Mouse (Mus musculus) heart, postnatal 10 days (tissue): ENCODE results near the gene Atp7a. TPM values are rescaled to one million over a fixed set of nuclear protein-coding genes. Genes with fewer than 3 reads are reported as not detected.

Experiments used
- DNase-seq, 2 experiments: peaks; one replicate each; pipeline ENCODE4 v3.0.0; 2021
- intact Hi-C: fragments of 180-260 bp; cut with DNase I; formaldehyde crosslinking; loops from one replicate; pipeline ENCODE4 v1.15.1; 2025
- total RNA-seq, 2 experiments: library from RNA; stranded (reverse); gene quantifications; 2 replicates each; pipeline ENCODE4 v1.2.3; 2021

Gene Atp7a
- total RNA-seq, 2 experiments from 2014 or later: 12.5 to 13.5 TPM

DNA sequence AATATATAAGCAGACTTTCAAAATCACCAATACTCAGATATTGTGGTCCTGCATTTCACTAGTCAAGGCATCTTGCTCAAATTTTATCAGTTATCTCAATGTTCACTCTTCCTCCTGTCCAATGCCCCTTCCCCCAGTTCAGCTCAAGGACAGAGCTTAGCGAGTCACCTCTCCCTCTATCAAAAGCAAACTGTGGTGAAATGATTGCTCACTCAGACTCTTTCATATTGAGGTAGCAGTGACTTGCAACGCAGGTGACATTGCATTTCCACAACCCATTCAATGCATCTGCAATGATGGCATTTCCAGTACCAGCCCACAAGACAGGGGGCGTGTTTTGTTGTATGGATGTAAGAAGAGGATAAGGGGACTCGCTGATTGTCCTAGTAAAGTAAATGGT lies 128.8 kb downstream of the Atp7a start:
- intact Hi-C loops: no loop called here

GRCm38 (mm10) chrX:106163995-106164394 lies 136.9 kb downstream of the Atp7a start:
- intact Hi-C loops: no loop called here
- DNase-seq: no peak

More for the DNA sequence above, 128.8 kb downstream of the Atp7a start:
- no peak for DNase-seq

GRCm38 (mm10) chrX:106164555-106164954 lies 137.5 kb downstream of the Atp7a start:
- intact Hi-C loops: no loop called here

DNA sequence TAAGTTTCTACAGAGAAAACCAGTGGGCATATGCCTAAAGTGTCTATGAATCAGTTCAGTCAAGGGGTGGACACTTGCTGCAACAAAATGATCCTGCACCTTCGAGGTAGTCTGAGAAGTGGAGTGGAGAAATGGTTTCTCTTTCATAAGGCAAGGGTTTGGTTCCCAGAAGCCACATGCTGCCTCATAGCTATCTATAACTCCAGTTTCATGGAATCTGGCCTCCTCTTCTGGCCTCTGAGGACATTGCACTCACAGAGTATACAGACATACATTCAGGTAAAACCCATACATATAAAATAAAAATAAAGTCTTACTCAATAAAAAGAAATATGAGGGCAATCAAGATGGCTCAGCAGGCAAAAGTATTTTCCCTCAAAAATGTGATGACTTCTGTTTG lies 138.0 kb downstream of the Atp7a start:
- DNase-seq: no peak
- intact Hi-C loops: loop anchor here (5.0 kb wide), 1 partner anchor 53 kb away; no protein-coding TSS in a partner anchor

More at GRCm38 (mm10) chrX:106164555-106164954, 137.5 kb downstream of the Atp7a start:
- no peak for DNase-seq

DNA sequence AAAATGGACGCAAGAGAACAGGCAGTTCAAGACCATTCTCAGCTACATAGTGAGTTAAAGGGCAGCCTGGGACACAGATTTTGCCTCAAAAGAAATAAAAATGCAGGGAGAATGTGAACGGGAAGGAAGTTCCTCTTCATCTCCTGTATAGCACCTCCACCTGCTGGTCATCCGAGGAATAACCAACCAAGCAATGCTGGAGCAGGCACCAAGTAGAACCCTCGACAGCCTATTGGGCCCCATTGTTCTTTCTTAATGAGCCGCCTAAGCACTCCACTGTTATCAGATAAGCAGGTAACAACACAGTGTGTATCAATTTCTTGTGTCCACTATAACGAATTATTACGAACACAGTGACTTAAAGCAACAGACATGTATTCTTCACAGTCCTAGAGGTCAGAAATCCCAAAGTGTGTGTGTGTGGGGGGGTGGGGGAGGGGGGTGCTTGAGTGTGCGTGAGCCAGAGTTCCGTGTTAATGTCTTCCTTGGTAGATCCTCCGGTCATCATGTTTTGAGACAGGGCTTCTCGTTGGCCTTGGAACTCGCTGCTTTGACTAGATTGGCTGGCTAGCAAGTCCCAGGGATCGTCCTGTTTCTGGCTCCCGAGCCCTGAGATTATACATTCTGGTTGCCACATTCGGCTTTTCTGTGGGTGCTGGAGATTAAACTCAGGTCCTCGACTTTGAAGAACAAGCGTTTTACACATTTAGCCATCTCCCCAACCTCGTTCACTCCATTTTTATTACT lies 144.2 kb downstream of the Atp7a start:
- DNase-seq: peak; percentile 73 to 81
- intact Hi-C loops: loop anchor here (1.0 kb wide), 1 partner anchor 145 kb away; no protein-coding TSS in a partner anchor

DNA sequence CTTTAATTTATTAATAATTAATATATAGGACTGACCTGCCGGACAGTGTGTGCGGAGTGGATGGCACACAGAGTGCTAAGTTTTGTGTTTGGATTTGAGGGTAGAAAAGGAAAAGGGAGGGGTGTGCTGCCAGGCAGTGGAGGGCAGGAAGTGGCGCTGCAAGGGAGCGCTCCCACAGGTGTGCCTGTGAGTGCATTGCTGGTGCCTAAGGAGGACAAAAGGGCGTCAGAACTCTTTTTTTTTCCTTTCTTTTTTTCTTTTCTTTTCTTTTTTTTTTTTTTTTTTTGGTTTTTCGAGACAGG lies 144.7 kb downstream of the Atp7a start:
- intact Hi-C loops: loop anchor here (1.0 kb wide), 1 partner anchor 146 kb away; no protein-coding TSS in a partner anchor
- no peak for DNase-seq

Other genes starting within 250 kb of the Atp7a start
- gene Atrx, start 97.9 kb upstream of the Atp7a start, total RNA-seq: 100 to 1,000 TPM; 106 to 110 TPM
- 10 to 100 TPM; 40.7 to 46.4 TPM for gene Magt1, start 15.4 kb upstream of the Atp7a start, total RNA-seq
- 1,000 to 10,000 TPM; 1,383 to 1,437 TPM for gene Cox7b, start 11.6 kb upstream of the Atp7a start, total RNA-seq
- gene Tlr13, start 115.9 kb downstream of the Atp7a start, total RNA-seq: 1 to 10 TPM; 1.5 TPM
- gene Pgk1, start 159.8 kb downstream of the Atp7a start, total RNA-seq: 100 to 1,000 TPM; 557 to 593 TPM
- gene Taf9b, start 193.9 kb downstream of the Atp7a start, total RNA-seq: 10 to 100 TPM; 12.9 to 15.7 TPM
- gene Fnd3c2, start 228.1 kb downstream of the Atp7a start, total RNA-seq: not detected